Mouse (Mus musculus) cortical plate, adult 2 months (tissue): ENCODE data around the gene Rgs3.

Experiments
- CTCF ChIP-seq: fragments of 200-500 bp; IDR thresholded peaks from 2 replicates; pipeline ENCODE4 v1.5.1; 2011; ENCODE audit warnings: mild to moderate bottlenecking, control low read depth, low read length; ENCODE audit not compliant: insufficient read depth; ENCODE audit errors: extremely low read depth
- POLR2A ChIP-seq: fragments of 200-500 bp; IDR thresholded peaks from 2 replicates; pipeline ENCODE4 v1.6.1; 2011; ENCODE audit warnings: mild to moderate bottlenecking, low read length, control low read depth; ENCODE audit not compliant: insufficient read depth; ENCODE audit errors: extremely low read depth

DNA sequence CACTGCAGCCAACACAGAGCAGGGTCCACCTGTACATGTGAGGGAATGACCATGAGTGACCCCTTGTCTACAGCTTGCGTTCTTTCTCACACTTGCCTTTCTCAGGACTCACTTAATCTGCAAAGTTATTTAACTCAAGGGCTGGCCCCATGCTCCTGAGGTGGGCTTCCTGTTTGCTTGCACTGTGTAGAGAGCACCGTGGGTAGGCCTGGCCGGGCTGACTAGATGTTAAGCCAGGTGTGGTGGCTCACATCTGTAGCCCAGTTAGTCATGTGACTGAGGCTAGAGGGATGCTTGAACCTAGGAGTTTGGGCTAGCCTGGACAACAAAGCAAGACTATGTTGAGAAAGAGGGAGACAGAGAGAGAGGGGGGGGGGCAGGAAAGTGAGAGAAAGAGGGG, 179.3 kb downstream of the Rgs3 start:
- TF ChIP-seq POLR2A (no peak), CTCF (no peak)
